Mouse (Mus musculus) MEL (cell line): ENCODE data around the gene Col4a2. TPM values are rescaled to one million over a fixed set of nuclear protein-coding genes. Genes with fewer than 3 reads are reported as not detected.

ENCODE experiments used
- DNase-seq: peaks from one replicate; pipeline ENCODE4 v3.0.0; 2011; ENCODE audit warnings: low read depth, low spot score
- H3K27ac ChIP-seq: 2 replicates; pipeline ENCODE4 v1.5.1; 2012; ENCODE audit warnings: low read depth, mild to moderate bottlenecking, control low read depth, low read length, moderate library complexity; ENCODE audit not compliant: control insufficient read depth
- H3K27me3 ChIP-seq, 2 experiments: fragments of 150-350 bp in 1 of 2; sonication (generic) in 1 of 2; 2 replicates each; pipeline ENCODE4 v1.6.1; 2012; ENCODE audit warnings: low read length in 2 of 2, mild to moderate bottlenecking in 2 of 2, improper control_type of control experiment in 1 of 2, moderate library complexity in 1 of 2; ENCODE audit not compliant: insufficient read depth in 2 of 2, control insufficient read depth in 1 of 2
- H3K36me3 ChIP-seq, 2 experiments: 2 replicates each; pipeline ENCODE4 v1.6.1; 2012 to 2014; ENCODE audit warnings: low read length in 2 of 2, improper control_type of control experiment in 1 of 2, inconsistent platforms in 1 of 2, mild to moderate bottlenecking in 1 of 2; ENCODE audit not compliant: insufficient read depth in 2 of 2, control insufficient read depth in 1 of 2
- H3K4me1 ChIP-seq, 2 experiments: fragments of 150-350 bp in 1 of 2; sonication (generic) in 1 of 2; 2 replicates each; pipeline ENCODE4 v1.6.1; 2012; ENCODE audit warnings: low read length in 2 of 2, improper control_type of control experiment in 1 of 2, mild to moderate bottlenecking in 1 of 2; ENCODE audit not compliant: insufficient read depth in 2 of 2, control insufficient read depth in 1 of 2
- H3K4me3 ChIP-seq, 2 experiments: fragments of 150-350 bp in 1 of 2; sonication (generic) in 1 of 2; 2 replicates each; pipeline ENCODE4 v1.5.1; 2012; ENCODE audit warnings: low read depth in 2 of 2, low read length in 2 of 2, mild to moderate bottlenecking in 2 of 2, moderate library complexity in 2 of 2, control low read depth in 1 of 2, improper control_type of control experiment in 1 of 2; ENCODE audit not compliant: control insufficient read depth in 1 of 2, insufficient read depth in 1 of 2
- H3K79me2 ChIP-seq: 2 replicates; pipeline ENCODE4 v1.6.1; 2012; ENCODE audit warnings: mild to moderate bottlenecking, low read length, moderate library complexity; ENCODE audit not compliant: control insufficient read depth, poor library complexity, insufficient read depth
- H3K9ac ChIP-seq: 2 replicates; pipeline ENCODE4 v1.6.1; 2012; ENCODE audit warnings: low read depth, mild to moderate bottlenecking, control low read depth, low read length, moderate library complexity; ENCODE audit not compliant: control insufficient read depth, poor library complexity, severe bottlenecking
- H3K9me3 ChIP-seq: fragments of 150-350 bp; sonication (generic); replicated peaks from 2 replicates; pipeline ENCODE4 v1.6.1; 2012; ENCODE audit warnings: mild to moderate bottlenecking, low read length, improper control_type of control experiment, moderate library complexity; ENCODE audit not compliant: insufficient read depth
- BHLHE40 ChIP-seq: IDR thresholded peaks from 2 replicates; pipeline ENCODE4 v1.6.1; 2012; ENCODE audit warnings: low read depth, mild to moderate bottlenecking, inconsistent platforms, low read length, improper control_type of control experiment, borderline replicate concordance
- CHD1 ChIP-seq: IDR thresholded peaks from 2 replicates; pipeline ENCODE4 v1.6.1; 2012; ENCODE audit warnings: low read depth, mild to moderate bottlenecking, inconsistent platforms, low read length, improper control_type of control experiment
- CHD2 ChIP-seq: IDR thresholded peaks from 2 replicates; pipeline ENCODE4 v1.6.1; 2011; ENCODE audit warnings: low read length, improper control_type of control experiment
- ELF1 ChIP-seq: IDR thresholded peaks from 2 replicates; pipeline ENCODE4 v1.6.1; 2014; ENCODE audit warnings: low read depth, mild to moderate bottlenecking, inconsistent platforms, low read length, improper control_type of control experiment, moderate library complexity
- EP300 ChIP-seq, 2 experiments: IDR thresholded peaks; 2 replicates each; pipeline ENCODE4 v1.6.1; 2011; ENCODE audit warnings: improper control_type of control experiment in 2 of 2, low read length in 2 of 2, low read depth in 1 of 2, mild to moderate bottlenecking in 1 of 2
- ETS1 ChIP-seq: IDR thresholded peaks from 2 replicates; pipeline ENCODE4 v1.6.1; 2012; ENCODE audit warnings: low read depth, mild to moderate bottlenecking, inconsistent platforms, low read length, improper control_type of control experiment, moderate library complexity
- HCFC1 ChIP-seq: IDR thresholded peaks from 2 replicates; pipeline ENCODE4 v1.6.1; 2012; ENCODE audit warnings: low read depth, mild to moderate bottlenecking, inconsistent platforms, low read length, improper control_type of control experiment, moderate library complexity
- JUND ChIP-seq: IDR thresholded peaks from 2 replicates; pipeline ENCODE4 v1.6.1; 2011; ENCODE audit warnings: low read depth, mild to moderate bottlenecking, improper control_type of control experiment, low read length
- KAT2A ChIP-seq: conservative IDR thresholded peaks from 2 replicates; pipeline ENCODE4 v1.6.1; 2012; ENCODE audit warnings: low read depth, low read length, improper control_type of control experiment, inconsistent platforms
- MAZ ChIP-seq: IDR thresholded peaks from 2 replicates; pipeline ENCODE4 v1.6.1; 2012; ENCODE audit warnings: low read depth, mild to moderate bottlenecking, inconsistent platforms, low read length, improper control_type of control experiment
- MEF2A ChIP-seq: IDR thresholded peaks from 2 replicates; pipeline ENCODE4 v1.6.1; 2014; ENCODE audit warnings: low read depth, mild to moderate bottlenecking, inconsistent platforms, low read length, improper control_type of control experiment; ENCODE audit not compliant: poor library complexity, insufficient replicate concordance, severe bottlenecking; ENCODE audit errors: extremely low read depth
- MXI1 ChIP-seq: IDR thresholded peaks from 2 replicates; pipeline ENCODE4 v1.6.1; 2011; ENCODE audit warnings: mild to moderate bottlenecking, low read depth, low read length, improper control_type of control experiment
- NELFE ChIP-seq: IDR thresholded peaks from 2 replicates; pipeline ENCODE4 v1.6.1; 2011; ENCODE audit warnings: low read depth, low read length, improper control_type of control experiment
- POLR2AphosphoS2 ChIP-seq: IDR thresholded peaks from 2 replicates; pipeline ENCODE4 v1.6.1; 2011; ENCODE audit warnings: low read length, improper control_type of control experiment
- RAD21 ChIP-seq: IDR thresholded peaks from 2 replicates; pipeline ENCODE4 v1.6.1; 2011; ENCODE audit warnings: mild to moderate bottlenecking, low read depth, low read length, improper control_type of control experiment
- SMC3 ChIP-seq: IDR thresholded peaks from 2 replicates; pipeline ENCODE4 v1.6.1; 2011; ENCODE audit warnings: low read depth, low read length, improper control_type of control experiment
- TBP ChIP-seq: IDR thresholded peaks from 2 replicates; pipeline ENCODE4 v1.8.0; 2011; ENCODE audit warnings: low read depth, low read length, improper control_type of control experiment
- TCF12 ChIP-seq: IDR thresholded peaks from 2 replicates; pipeline ENCODE4 v1.6.1; 2014; ENCODE audit warnings: low read depth, mild to moderate bottlenecking, inconsistent platforms, low read length, improper control_type of control experiment, moderate library complexity
- USF1 ChIP-seq: IDR thresholded peaks from 2 replicates; pipeline ENCODE4 v1.6.1; 2014; ENCODE audit warnings: low read depth, mild to moderate bottlenecking, inconsistent platforms, low read length, improper control_type of control experiment, moderate library complexity
- USF2 ChIP-seq, 2 experiments: IDR thresholded peaks; 2 replicates each; pipeline ENCODE4 v1.6.1; 2011 to 2012; ENCODE audit warnings: improper control_type of control experiment in 2 of 2, low read length in 2 of 2, borderline replicate concordance in 1 of 2, inconsistent platforms in 1 of 2, low read depth in 1 of 2, mild to moderate bottlenecking in 1 of 2; ENCODE audit not compliant: insufficient read depth in 1 of 2
- ZKSCAN1 ChIP-seq: IDR thresholded peaks from 2 replicates; pipeline ENCODE4 v1.6.1; 2012; ENCODE audit warnings: low read depth, mild to moderate bottlenecking, inconsistent platforms, low read length, improper control_type of control experiment, moderate library complexity
- ZNF384 ChIP-seq: IDR thresholded peaks from 2 replicates; pipeline ENCODE4 v1.6.1; 2012; ENCODE audit warnings: low read depth, mild to moderate bottlenecking, inconsistent platforms, low read length, improper control_type of control experiment
- polyA plus RNA-seq, 2 experiments: library from polyadenylated mRNA; stranded (reverse) in 1 of 2; unstranded in 1 of 2; fragments of >175 nt in 1 of 2; fragments of >200 nt in 1 of 2; gene quantifications; 2 replicates each; pipeline versions ENCODE4 v1.2.1 to v1.2.4; 2012; ENCODE audit warnings: low replicate concordance in 2 of 2, low read depth in 1 of 2; ENCODE audit not compliant: insufficient read length in 2 of 2, insufficient read depth in 1 of 2, missing spikeins in 1 of 2
- total RNA-seq: library from RNA; depleted of rRNA; stranded (reverse); fragments of 300-350 nt; gene quantifications from 2 replicates; pipeline ENCODE4 v1.2.3, GENCODE M21; 2012

The Col4a2 gene
- total and polyA plus RNA-seq, 3 experiments: 0.04 to 0.81 TPM; not detected in 1

DNA sequence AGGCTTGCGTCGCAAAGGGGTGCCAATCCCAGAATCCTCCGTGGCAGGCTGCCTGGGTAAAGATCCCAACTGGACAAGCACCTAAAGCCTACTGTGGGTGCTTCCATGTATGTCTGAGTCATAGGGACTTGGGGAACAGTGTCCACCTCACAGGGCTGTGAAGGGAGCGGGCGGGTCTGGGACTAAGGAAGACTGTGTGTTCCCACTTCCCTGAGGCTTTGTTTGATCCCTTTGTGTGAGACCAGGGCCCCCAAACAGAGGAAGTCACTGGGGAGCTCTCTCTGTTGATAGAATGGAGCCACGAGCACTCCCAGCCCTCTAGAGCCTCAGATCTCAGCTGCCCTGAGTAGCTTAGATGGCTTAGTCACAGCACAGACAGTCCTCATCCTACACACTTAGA is 3.5 kb downstream of the Col4a2 start:
- TF ChIP-seq RAD21 (no peak), BHLHE40 (no peak), MAZ (no peak), HCFC1 (no peak), TCF12 (no peak), ELF1 (no peak), EP300 (IDR thresholded peaks at IDR 0.05; ENCODE audit: low read depth in 1 of 2, low read length in 2 of 2) (no peak), USF2 (IDR thresholded peaks at IDR 0.05; ENCODE audit: borderline replicate concordance in 1 of 2, insufficient read depth in 1 of 2, low read depth in 1 of 2, low read length in 2 of 2) (no peak), MXI1 (no peak)
- no peak overlapping the region for H3K4me3 ChIP-seq
- H3K79me2 ChIP-seq: no peaks in the 10 kb centered on the region
- no peak for DNase-seq
- no peak overlapping the region for H3K27ac ChIP-seq
- no peaks in the 10 kb centered on the region for H3K36me3 ChIP-seq
- H3K4me1 ChIP-seq: no peaks in the 10 kb centered on the region
- no peaks in the 10 kb centered on the region for H3K9me3 ChIP-seq
- H3K9ac ChIP-seq: no peak overlapping the region
- H3K27me3 ChIP-seq: no peaks in the 10 kb centered on the region

- Histone ChIP-seq H3K79me2 (no peaks in the 10 kb centered on the region), H3K27ac (no peak overlapping the region), H3K27me3 (no peaks in the 10 kb centered on the region), H3K9ac (no peak overlapping the region), H3K36me3 (no peaks in the 10 kb centered on the region), H3K4me1 (no peaks in the 10 kb centered on the region), H3K4me3 (no peak overlapping the region), H3K9me3 (no peaks in the 10 kb centered on the region)
- no peak for DNase-seq
- TF ChIP-seq CHD2 (no peak), CHD1 (no peak), USF1 (no peak), POLR2AphosphoS2 (no peak), MXI1 (no peak), SMC3 (no peak), ELF1 (no peak), JUND (no peak), KAT2A (no peak), ZKSCAN1 (no peak), TBP (no peak), ETS1 (no peak), MAZ (no peak), NELFE (no peak), HCFC1 (no peak), BHLHE40 (no peak), ZNF384 (no peak), MEF2A (no peak)
Measured at GRCm38 (mm10) chr8:11319405-11319804, 6.8 kb downstream of the Col4a2 start.
